Mouse (Mus musculus) lung, postnatal 36 days (tissue): ENCODE measurements around the gene Khdc1b.
"Not testable (repeated sequence)": the region's sequence is repeated elsewhere in the genome, so short reads cannot be mapped to it uniquely, and the experiment has no call there.

Experiments
- DNase-seq: peaks from one replicate; pipeline ENCODE4 v3.0.0; 2022; ENCODE audit warnings: mixed read lengths

Gene Khdc1b

GRCm38 (mm10) chr1:21383256-21383655 is at the start of gene Khdc1b:
Gene Khdc1b, plus strand, starts transcription at chr1:21383556.
- DNase-seq = no peak

GRCm38 (mm10) chr1:21335836-21336235 is 47.5 kb upstream of the Khdc1b start:
- DNase-seq = no peak

GRCm38 (mm10) chr1:21340745-21341144 is 42.6 kb upstream of the Khdc1b start:
- DNase-seq = no peak

DNA sequence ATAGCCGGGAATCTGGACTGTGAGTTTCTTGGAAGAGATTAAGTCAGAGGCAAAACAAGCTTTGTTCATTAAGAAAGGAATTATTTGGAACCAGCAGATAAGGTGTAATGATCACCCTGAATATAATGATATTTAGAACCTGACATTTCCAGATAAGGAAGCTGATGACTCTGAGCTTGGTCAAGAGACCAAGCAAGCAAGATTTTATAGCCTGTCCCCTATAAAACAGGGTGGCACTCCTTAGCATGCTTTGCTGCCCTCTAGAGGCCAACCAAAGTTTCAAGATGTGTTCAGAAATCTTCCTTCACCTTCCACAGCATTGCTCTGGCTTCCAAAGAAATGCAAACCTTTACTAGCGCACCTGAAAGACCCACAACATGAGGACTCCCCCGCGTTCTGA is 39.1 kb upstream of the Khdc1b start:
- peak; percentile 72 for DNase-seq

DNA sequence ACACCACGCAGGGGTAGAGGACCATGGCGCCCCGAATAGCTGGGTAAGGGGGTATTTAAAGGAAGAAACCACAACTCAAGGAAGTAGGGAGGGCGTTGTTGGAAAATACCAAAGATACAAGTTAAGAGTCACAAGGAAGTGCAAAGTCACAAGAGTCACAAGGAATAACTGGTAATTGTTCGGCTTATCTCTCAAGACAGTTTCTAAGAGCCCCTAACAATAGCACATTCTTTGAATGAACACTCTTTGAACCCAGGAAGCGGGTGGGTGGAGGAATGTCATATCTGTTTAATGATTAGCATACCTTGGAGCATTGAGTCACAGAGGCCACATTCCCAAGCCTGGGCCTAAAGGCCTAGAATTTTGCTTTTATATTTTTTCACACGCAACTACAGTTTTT is 38.6 kb upstream of the Khdc1b start:
- not testable (repeated sequence) for DNase-seq

DNA sequence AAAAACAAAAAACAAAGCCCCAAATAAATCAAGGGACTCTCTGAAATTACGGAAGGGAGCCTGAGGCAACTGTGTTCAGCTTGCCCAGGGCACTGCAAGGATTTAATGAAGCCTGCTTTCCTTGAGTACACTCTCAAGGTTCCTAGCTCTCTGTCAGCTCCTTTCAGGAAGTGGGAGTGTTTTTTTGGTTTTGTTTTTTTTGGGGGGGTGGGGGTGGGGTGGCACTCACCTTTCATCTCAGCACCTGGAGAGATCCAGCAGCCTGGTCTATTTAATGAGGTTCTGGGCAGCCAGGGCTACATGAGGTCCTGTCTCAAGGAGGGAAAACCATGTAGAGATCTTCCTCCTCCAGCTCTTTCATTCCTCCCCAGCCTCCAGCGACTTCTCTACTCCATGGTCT is 34.0 kb upstream of the Khdc1b start, which contains the start of gene Khdc1a:
Khdc1a (plus strand) TSS at position 301 of the 400 bp plus-strand sequence.
- no peak for DNase-seq

- not testable (repeated sequence) for DNase-seq
These were observed 15.3 kb upstream of the Khdc1b start, which contains the start of gene Khdc1c for GRCm38 (mm10) chr1:21368031-21368430. Gene Khdc1c, plus strand, starts transcription at chr1:21368331.

GRCm38 (mm10) chr1:21391138-21391671 is 7.8 kb downstream of the Khdc1b start:
- no peak for DNase-seq

GRCm38 (mm10) chr1:21402804-21403203 is 19.4 kb downstream of the Khdc1b start:
- DNase-seq = no peak

GRCm38 (mm10) chr1:21407266-21407665 is 23.9 kb downstream of the Khdc1b start:
- DNase-seq = no peak

DNA sequence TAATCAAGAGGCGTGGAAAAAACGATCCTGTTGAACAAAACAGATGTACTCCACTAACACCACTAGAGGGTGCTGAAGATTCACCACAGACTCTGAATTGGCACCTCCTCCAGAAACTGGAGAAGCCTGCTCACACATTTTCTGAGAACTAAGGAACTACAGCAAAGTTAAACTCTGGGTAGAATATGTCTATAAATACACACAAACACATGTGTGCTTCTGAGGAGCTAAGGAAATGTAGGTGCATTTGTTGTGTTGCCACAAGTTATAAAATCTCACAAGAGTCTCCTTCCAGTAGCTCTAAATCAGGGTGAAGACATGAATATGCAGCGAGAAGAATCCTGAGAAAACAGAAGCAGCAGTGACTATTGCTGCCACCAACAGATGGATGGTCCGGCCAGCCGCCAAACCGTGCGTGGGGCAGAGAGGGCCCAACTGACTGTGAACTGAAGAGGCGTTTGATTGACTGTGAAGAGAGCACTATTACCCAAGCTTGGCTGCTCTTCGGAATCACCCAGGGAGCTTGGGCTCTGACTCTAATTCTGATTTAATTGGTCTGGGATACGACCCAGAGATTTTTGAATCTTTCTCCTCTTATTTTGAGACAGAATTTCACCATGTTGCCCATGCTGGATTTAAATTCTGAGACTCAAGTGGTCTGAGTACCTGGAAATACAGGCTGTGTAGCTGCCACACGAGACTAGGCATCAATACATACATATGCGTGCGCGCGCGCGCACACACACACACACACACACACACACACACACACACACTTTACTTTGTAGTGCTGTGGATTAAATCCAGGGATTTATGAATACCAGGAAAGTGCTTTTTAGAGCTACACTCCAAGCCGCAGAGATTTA is 28.2 kb downstream of the Khdc1b start:
- peak; percentile 52 for DNase-seq

DNA sequence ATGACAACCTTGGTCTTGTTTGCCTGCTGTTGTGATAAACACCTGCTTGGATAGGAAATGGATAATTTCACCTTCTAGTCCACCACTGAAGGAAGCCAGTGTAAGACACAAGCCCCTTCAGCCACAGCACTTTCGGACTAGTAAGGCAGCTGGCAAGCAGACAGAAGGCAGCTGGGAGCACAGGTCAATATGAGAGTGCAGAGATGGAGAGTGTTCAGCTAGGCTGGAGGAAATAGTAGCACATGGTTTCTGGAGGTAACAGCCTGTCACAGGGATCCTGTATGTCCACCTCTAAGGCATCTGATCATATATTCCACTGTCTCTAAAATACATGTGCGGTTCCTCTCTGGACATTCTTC is 28.8 kb downstream of the Khdc1b start:
- DNase-seq = no peak

- DNase-seq = peak; percentile 16
These were observed 36.0 kb downstream of the Khdc1b start for GRCm38 (mm10) chr1:21419370-21419769.

GRCm38 (mm10) chr1:21425654-21426053 is 42.3 kb downstream of the Khdc1b start:
- DNase-seq = no peak

DNA sequence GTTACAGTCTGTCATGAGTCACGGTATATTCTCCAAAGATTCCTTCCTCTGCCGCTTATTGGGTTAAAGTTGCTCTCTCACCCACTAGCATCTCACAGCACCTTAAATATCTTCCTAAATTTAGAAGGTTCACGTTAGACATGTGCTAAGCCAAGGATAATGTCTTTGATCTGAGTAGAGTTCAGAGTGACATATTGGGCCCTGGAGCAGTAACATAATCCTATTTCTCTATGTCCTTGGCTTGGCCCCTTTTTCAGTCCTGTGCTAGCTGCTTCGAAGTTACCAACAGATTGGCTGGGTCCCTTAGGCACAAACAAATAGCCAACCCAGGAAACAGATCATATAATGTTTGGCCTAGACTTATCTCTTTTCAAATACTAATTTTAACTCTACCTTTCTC is 44.7 kb downstream of the Khdc1b start:
- DNase-seq = no peak

GRCm38 (mm10) chr1:21431666-21432065 is 48.3 kb downstream of the Khdc1b start:
- no peak for DNase-seq

DNA sequence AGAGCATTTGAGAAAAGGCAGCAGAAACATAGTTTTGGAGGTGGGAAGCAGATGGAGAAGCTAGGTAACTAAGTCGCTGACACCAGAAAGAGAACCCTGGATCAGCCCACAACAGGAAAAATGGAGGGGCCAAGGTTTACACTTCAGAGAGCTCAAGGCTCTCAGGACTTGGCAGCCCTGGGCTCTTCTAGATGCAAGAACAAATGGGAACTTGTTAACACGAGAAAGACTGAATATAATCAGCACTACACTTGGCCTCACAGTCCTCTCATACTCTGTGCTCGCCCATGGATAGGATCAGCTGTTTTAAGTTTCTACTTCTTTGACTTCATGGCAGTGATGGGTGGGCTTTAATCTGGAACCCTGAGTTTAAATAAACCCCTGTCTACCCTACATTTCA is 51.5 kb downstream of the Khdc1b start:
- no peak for DNase-seq
